Mouse (Mus musculus) myocyte (in vitro differentiated cells): ENCODE measurements around the gene Gm10130.

ENCODE experiments used
- CEBPB ChIP-seq: IDR thresholded peaks from 2 replicates; pipeline ENCODE4 v1.6.1; 2011; ENCODE audit warnings: mild to moderate bottlenecking, moderate library complexity; ENCODE audit not compliant: poor library complexity, insufficient read depth, severe bottlenecking
- E2F4 ChIP-seq: IDR thresholded peaks from one replicate; pipeline ENCODE4 v1.6.1; 2011; ENCODE audit warnings: mild to moderate bottlenecking, control low read depth, moderate library complexity; ENCODE audit not compliant: insufficient read depth
- MAX ChIP-seq: IDR thresholded peaks from one replicate; pipeline ENCODE4 v1.6.1; 2011; ENCODE audit warnings: low read depth, mild to moderate bottlenecking, control low read depth
- MYOG ChIP-seq, 3 experiments: IDR thresholded peaks; one replicate each; pipeline ENCODE4 v1.6.1; 2011; ENCODE audit warnings: control low read depth in 2 of 3, low read depth in 2 of 3, mild to moderate bottlenecking in 2 of 3; ENCODE audit not compliant: insufficient read length in 2 of 3, control insufficient read depth in 1 of 3, insufficient read depth in 1 of 3
- POLR2A ChIP-seq: IDR thresholded peaks from one replicate; pipeline ENCODE4 v1.6.1; 2011; ENCODE audit warnings: low read depth, mild to moderate bottlenecking, control low read depth, moderate library complexity; ENCODE audit not compliant: insufficient read length
- POLR2AphosphoS2 ChIP-seq: IDR thresholded peaks from one replicate; pipeline ENCODE4 v1.6.1; 2011; ENCODE audit warnings: low read depth, control low read depth; ENCODE audit not compliant: insufficient read length
- TCF12 ChIP-seq: IDR thresholded peaks from one replicate; pipeline ENCODE4 v1.6.1; 2011; ENCODE audit warnings: mild to moderate bottlenecking, control low read depth; ENCODE audit not compliant: poor library complexity, insufficient read depth, severe bottlenecking

DNA sequence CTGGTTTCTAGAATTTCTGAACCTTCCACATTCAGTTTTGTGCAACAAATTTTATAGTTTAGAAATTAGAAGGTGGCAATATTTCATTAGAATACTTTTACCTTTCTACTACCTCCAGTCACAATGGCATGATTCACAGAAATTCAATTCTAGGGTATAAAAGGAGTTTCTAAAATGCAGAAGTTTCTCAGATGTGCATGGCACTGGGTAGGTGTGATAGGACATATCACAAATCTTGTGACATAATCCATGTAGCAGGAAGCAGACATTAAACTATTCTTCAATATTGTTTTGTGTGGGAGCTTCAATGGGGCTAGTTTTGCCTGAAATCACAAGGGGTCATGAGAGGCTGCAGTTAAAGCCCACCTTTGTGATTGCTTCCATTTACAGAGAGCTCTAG, 7.4 kb upstream of the Gm10130 start:
- TF ChIP-seq POLR2AphosphoS2 = no peak
- TF ChIP-seq MYOG (IDR thresholded peaks at IDR 0.05; ENCODE audit: control insufficient read depth in 1 of 3, insufficient read depth in 1 of 3, insufficient read length in 2 of 3, low read depth in 2 of 3) = no peak
- no peak for TF ChIP-seq POLR2A
- TF ChIP-seq E2F4 = no peak
- TF ChIP-seq TCF12 = no peak
- no peak for TF ChIP-seq MAX
- no peak for TF ChIP-seq CEBPB
